Mouse (Mus musculus): Measurements from ENCODE around the gene Ttc7b.

Gene Ttc7b

DNA sequence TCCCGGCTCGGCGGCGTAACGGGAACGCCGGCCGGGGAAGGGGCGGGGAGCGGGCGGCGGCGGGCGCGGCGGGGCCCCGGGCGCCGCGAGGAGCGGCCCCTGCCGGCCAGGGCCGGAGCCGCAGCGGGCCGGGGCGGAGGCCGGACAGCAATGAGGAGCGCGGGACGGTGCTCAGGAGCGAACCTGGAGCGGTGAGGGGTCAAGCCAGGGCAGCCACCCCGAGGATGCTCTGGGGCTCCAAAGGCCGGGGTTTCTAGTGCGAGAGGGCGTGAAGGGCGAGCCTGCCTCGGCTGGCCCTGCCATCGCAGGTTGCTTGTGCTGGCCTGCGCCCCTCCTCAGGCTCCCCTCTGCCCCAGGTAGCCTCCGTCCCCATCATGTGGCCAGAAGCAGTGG lies at the start of gene Ttc7b:
TSS of gene Ttc7b (minus strand) at position 33 of the 393 bp plus-strand sequence.
- DNase-seq: peak; percentile 67

DNA sequence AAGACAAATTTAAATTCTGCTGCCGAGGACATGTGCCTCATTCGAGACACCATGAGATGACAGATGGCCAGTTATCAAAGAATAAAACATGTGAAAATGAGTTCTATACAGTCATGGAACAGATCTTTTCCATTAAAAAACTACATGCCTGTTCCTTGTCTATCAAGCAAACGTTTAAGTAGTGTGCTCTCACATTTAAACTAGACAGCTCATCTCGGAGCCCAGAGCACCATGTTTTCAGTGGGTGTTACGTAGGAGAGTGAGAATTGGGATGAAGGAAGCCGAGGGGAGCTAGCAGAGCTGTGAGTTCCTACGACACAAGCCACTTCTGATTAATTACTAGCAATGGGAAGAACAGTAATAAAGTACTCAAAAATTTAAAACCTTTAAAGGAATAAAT lies 48.2 kb upstream of the Ttc7b start:
- DNase-seq: no peak

DNA sequence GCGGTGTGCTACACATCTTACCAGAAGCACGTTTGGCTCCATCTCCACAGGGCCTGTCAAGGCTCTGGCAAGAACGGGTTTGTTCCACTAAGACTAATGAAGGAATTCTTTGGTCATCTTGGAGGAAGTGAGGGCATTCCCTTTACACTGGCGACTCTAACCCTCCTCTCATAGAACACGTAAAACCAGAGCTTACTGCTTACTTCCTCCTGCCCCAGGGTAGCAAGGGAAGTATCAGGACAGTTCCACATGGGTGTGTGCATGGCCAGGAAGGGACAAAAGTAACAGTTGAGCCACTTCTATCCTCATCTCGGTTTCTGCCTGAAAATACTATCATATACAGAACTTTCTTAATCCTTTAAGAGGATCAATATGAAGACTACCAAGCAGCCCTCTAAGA lies 47.5 kb upstream of the Ttc7b start:
- no peak for DNase-seq

DNA sequence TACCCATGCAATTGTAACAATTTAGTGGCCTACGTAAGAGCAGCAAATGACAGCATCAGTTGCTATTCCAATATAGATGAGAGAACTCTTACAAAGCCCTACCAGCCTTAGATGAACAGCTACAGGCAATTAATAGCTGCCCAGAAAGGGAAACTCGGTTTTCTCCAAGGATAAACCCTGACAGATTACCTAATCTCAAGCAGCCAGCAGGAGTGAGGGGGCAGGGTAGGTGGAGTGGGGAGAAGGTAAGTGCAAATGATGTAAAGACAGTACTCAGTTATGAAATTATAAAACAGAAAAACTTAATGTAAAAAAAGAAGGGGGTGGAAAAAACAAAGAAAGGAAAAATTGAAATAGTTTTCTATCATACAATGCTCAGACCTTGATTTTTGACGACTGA lies 47.0 kb upstream of the Ttc7b start:
- DNase-seq: no peak

DNA sequence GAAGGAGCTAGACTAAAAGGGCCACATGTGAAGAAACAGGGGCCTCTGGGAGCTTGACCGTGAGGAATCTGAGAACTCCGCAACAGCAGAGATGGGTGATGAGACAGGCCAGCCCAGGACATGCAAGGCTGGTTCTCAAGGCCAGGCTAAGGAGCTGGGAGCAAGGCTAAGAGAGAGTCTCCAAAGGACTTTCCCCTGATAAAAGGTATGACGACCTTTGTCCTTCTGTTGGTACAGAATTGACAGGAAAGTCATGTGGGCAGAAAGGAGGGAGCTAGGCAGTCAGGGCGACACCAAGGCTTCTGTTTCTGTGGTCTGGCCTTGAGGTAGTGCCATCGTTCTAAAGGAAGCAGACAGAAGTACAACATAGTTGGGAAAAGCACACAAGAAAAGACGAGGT lies 33.0 kb upstream of the Ttc7b start:
- no peak for DNase-seq

DNA sequence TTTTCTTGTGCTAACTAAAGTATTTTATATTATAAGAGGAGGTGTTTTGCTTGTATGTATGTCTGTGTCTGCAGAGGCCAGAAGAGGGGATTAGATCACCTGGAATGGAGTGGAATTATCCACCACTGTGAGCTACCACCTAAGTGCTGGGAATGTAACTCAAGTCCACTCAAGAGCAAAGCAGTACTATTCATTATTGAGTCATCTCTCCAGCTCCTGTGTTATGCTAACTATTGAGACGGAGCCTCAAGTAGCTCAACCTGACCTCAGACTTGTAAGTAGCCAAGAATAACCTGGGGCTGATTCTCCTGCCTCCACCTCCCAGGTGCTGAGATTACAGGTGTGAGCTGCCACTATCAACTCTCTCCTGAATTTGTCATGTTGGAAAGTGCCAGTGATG lies 31.3 kb upstream of the Ttc7b start:
- no peak for DNase-seq

DNA sequence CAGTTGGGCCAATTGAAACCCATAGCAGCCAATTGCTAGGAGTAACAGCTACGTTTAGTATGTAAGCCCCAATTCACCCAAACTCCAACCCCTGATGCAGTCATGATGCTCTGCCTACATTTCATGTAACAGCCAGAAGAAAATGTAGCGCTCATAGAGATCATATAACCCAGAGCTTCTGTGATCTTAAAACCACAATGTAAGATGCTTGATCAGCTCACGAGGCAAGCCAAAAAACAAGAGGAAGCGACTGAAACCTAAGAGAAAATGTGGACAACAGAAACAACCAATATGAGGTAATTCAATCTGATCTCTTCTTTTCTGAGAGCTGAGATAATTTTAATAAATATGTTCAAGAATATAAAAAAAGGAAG lies 23.6 kb upstream of the Ttc7b start:
- DNase-seq: no peak

DNA sequence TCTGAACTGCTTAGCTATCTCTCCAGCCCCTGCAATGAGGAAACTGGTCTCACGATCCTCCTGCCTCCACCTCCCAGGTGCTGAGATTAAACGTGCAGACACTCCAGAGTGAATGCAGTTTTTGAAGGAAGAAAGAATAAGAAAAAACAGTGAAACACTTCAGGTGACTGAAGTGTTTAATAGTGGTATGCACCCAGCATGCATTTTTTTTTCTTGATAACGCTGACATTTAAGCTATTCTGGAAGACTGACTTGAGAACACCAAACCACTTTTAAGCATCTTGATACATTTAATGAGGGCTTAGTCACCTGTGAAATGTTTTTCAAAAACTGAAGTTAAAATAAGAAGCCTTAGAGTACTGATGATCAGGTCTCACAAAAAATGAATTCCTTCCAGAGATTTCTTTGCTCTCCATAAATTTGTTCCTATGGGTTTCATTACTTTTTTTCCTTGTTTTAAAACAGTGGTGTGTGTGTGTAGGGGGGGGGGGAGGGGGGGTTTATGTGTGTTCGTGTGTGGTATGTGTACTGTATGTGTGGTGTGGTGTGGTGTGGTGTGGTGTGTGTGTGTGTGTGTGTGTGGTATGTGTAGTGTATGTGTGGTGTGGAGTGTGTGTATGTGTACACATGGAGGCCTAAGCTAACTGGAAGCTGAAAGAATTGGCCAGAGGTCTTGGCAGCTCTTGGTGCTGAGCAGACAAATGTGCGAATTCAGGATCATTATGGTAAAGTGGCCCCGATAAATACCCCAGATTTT lies 23.0 kb upstream of the Ttc7b start:
- no peak for DNase-seq

DNA sequence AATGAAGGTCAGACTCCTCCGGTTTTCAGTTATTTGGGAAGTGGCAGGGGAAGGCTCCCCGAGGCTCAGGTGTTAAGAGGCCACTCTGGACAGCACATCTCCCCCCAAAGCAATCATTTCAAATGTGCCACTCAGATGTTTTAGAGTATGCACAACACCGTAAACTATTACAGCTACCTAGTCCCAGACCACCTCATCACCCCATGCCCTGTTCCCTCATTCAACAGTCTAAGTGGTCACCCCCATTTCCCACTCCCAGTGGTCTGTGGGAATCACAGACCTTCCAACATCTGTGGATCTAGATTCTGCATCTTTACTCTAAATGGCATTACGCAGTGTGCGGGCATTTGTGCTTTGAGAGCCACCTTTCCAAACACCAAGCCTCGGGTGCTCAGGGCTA lies 21.9 kb upstream of the Ttc7b start:
- DNase-seq: no peak

DNA sequence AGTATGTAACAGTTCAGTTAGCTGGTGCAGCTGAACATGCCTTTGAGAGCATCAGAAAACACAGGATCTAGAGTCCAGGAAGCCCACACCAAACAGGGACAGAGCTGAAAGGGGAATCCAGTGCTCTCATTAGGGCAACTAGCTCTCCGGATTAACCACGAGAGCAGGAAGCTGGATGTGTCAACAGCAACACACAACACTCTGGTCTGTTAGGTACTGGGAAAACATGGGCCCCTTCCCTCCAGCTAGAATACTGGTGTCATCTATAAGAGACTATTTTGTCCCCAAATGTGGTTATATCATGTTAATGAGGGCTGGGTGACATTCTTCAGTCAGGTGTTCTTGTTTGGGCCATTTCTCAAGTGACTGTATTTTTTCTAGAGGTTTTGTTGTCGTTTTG lies 21.4 kb upstream of the Ttc7b start:
- DNase-seq: no peak

DNA sequence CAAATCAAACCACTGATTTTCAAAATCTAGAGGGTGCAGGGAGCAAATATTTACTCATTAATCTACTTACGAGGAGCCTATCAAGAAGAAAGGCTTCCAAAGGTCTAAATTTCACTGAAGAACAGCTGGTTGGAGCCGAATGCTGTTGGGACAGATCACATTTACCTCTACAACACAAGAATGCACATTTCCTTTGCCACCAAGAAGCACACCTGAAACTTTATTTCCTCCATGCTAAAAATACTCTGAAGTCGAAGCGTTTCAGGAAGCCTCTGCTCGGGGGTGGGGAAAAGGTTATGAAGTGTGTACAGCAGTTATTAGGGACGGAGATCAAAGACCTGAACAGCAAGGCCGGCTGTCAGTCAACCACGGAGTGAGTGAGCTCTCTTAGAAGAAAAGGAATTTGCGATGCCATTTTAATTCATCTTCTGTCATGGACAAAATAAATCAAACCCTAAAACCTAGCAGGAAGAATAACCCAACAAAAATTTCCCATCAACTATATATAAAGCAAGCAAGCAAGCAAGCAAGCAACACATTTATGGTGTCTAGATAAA lies 18.6 kb upstream of the Ttc7b start:
- DNase-seq: no peak

DNA sequence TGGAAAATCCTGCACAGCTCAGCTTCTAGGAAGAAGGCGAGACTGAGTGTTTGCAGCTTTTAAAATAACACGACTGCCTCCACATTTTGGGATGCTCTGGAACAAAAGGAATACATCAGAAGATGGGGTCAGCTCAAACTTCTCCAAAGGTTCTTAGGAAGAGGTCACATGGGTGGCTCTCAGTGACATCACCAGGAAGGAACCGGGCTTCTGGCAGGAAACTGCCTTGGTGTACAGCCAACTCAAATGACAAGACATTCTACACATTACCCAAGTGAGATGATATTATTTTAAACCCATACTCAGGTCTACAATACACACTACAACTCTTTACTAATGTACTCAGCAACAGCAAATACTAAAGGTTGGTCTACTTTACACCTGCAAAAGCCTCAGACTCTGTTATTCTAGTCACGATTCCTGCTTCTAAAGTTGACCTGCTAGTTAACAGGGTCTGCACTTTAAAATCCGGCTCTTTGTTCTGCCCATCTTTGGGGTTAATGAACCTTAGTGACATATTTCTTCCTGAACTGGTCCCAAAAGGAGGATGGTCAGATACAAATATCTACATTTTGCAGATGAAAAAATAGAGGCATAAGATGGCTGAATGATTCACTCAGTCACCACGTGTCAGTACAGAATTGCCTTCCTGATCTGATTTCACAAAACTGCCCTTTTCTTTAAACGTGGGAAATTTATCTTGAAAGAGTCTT lies 18.0 kb upstream of the Ttc7b start:
- DNase-seq: peak; percentile 66

DNA sequence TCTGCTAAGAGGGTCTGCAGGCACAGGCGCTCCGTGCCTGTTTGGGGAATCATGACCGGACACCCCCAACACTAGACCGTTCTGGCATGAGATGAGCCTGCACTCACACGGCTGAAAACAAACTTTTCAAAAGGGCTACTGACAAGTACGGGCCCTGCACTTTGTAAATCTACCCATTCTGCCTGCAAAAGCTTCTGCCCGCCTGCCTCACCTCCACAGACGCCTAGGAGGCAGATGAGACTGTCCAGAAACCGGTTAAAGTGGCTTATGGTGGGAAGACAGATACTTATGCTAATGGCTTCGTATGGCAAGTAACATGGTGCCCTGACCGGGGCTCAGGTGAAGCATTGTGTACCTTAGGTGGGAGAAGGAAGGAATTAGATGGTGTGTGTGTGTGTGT lies 16.5 kb upstream of the Ttc7b start:
- DNase-seq: no peak

DNA sequence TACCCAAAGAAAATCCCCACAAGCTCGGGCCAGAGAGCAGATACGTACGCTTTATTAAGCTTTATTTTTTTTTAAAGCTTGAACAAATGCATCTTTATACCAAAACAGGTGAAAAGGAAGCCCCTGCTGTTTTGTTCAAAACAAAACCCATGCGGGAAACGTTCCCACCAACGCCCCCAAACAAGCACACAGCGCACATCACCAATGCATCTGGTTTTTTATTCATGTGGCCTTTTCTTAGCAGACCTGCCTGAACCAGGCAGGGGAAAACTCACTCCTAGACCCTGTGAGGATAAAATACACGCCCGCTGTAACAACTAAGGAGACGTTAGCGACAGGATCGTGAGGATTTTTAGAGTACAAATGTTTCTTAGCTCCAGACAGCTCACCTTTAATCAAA lies 14.4 kb upstream of the Ttc7b start:
- no peak for DNase-seq

DNA sequence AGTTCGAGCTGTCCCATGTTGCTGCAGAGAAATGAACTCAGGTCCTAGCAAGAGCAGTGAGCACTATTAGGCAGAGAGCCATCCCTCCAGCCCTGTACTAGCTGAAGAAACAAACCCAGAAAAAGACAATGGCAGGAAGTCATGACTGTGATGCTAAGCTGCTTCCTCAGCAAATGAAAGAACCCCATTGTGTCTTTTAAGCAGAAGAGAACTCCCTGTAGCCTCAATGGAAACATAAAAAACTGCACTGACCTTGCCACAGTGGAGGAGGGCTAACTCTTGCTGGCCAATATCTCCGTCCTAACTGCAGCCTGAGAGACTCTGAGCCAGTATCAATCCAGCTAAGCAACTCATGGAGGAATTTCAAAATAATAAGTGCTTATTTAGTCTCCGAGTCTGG lies 13.4 kb upstream of the Ttc7b start:
- peak; percentile 49 for DNase-seq

DNA sequence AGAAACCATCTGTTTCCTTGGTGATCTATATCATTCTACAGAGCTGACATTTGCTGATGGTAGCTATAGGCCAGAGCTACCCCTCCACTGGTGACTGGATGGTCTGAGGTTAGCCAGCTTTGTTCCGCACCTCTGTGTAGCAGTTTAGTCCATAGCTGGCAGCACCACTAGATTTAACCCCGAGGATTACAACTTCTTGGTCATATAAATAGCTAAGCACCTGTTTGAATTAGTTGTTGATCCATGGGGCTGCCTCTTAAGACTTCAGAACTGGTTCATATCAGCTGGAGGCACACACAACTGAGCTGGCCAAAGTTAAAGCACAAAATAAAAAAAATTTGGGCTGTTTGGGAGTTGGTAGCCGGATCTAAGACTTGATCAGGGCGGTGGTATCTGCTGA lies 12.6 kb upstream of the Ttc7b start:
- no peak for DNase-seq

DNA sequence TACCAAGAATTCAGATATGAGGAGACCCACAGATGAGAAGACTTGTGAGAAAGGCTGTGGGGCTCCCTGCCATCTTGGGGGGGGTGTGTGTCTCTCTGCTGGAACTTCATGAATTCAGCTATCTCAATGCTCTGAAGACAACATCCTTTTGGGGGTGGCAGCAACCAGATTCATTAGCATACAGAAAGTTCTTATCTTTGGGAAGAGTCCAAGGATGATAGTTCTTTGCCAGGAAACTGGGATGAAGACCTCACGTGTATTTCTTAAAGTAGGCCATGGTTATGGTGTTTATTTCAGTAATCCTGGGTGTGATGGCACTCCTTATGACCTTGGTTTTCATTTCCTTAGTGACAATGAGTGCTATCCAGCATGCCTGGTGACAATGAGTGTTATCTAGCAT lies 11.1 kb upstream of the Ttc7b start:
- DNase-seq: no peak

DNA sequence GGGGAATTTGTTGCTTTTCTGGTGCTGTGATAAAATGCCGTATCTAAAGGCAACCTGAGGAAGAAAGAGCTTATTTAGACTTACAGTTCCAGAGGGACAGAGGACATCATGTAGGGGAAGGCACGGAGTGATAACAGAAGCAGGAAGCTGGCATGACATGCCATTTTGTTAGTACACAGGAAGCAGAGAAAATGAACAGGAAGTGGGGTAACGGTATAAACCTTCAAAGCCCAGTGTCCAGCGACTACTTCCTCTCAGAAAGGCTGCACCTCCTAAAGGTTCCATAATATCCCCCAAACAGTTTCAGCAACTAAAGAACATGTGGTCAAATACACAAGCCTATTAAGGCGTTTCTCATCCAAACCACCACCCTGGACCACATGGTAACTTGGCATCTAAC lies 10.2 kb upstream of the Ttc7b start:
- no peak for DNase-seq

DNA sequence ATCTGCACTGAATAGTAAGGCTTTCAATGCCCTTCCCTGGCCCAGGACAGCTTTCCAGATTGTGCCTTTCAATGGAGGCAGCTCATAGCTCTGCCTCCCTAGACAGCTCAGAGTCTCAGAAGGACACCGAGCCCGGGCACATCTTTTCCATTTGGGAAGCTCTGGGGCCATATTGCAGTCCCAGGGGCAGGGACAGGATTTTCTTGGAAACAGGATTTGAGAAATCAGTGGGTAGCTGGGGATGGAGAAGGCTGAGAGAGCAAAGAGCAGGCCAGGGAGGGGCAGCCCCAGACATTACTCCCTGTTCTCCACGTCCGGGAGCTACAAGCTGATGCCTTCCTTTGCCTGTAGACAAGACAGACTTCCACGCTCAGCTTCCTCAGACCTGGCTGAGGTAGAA lies 9.0 kb upstream of the Ttc7b start:
- DNase-seq: no peak

DNA sequence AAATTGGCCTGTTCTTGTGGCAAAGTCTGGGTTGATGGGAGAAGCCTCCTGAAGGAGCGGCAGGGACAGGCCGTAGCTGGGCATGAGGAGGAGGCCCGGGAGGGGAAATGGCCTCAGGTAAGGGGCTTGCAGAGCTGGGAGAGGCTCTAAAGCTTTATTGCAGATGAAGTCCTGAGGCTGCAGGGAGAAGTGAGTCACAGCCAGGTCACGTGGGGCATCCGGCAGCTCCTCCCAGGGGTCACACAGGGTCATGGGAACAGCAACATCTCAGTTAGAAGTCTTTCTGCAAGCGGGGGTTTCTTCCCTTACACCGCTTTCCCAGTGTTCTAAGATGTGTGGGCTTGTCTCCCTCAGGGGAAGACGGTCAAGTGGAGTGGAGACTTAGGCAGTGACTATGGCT lies 8.5 kb upstream of the Ttc7b start:
- no peak for DNase-seq

DNA sequence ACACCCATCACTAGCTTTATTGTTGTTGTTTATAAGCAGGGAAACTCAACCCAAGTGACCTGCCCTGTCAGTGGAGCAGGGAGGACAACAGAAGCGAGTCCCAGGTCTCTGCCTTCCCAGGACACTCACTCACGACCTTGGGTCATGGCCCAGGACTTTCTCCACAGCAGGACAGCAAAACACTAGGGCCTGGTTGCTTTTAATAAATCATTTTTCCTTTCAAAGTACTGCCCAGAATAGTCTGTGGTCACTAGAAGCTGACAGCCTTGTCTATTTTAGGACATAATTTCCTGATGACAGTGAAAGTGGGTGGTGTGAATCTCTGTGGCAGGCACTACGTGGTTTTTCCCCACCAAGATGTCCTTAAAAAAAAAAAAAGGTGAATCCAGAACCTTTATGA lies 7.6 kb upstream of the Ttc7b start:
- no peak for DNase-seq

DNA sequence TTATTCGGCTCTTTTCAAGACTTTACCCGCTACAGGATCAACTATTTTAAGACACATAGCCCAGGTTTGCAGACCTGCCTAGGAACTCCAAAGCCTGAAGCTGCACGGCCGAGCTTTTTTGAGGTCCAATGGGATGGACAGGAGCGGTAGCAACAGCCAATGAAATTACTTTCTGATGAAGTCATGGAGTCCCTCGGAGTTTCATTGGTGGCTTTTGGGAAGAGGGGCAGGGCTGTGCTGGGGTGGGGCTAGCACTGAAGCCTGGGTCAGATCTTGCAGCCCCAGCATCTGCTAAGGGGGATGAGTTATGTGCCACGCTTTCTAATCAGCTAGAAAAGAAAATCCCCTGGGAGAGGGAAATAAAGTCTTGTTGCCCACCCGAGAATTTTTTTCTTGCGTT lies 7.1 kb upstream of the Ttc7b start:
- peak; percentile 84 for DNase-seq

DNA sequence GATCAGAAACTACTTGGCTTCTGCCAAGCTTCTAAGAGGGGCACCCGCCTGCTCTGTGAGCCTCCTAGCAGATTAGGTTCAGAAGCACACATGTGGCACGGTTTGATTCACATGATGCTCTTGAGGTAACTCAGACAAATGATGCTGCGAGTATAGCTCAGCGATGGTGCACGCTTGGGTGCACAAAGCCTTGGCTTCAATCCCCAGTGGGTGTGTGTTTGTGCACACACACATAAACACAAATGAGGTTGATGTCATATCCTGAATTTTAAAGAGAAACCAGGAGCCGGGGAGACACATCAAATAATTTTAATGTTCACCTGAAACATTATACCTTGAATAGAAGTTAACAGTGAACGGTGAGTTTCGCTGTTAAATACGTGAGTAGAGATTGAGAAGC lies 6.6 kb upstream of the Ttc7b start:
- no peak for DNase-seq

DNA sequence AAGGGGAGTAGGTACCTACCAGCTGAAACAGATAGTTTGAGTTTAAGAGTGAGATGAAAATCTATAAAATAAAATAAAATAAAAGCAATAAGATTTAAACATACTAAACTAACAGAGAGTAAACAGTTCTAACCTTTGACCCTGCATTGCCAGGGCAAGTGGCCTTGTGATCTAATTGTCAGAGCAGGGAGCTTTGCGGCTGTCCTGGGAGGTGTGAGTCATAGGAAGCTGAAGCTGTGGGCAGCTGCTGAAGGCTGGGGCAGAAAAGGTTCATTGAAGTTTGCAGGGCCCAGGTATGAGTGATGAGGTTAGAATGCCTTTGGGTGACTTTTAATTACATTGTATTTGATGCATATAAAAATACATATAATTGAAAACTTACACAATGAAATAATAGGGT lies 5.3 kb upstream of the Ttc7b start:
- DNase-seq: no peak
